8 mouse cellular contexts compared by ENCODE assay signal in the genomic region with DNA sequence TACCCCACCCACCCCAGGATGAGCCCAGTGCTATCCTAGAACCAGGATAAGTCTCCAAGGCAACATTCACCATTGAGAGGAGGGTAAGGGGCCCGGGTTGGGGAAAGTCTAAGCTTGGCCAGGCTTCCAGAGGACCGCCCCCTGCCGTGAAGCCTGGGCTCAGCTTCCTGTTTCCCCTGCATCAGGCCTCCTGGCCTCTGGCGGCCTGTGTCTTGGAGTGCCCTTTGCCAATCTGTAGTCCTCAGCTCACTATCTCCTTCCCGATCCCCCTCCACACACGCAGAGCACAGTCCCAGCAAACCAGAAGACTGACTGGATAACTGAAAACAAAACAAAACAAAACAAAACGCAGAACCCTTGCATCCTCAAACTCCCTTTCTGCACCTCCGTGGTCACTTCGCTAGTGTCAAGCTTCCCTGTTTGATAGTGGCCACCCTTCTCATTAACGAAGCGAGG. TPM values are rescaled to one million over a fixed set of nuclear protein-coding genes. Genes with fewer than 3 reads are reported as not detected.
DNase-seq lines count a peak whose midpoint lies in the region; ATAC-seq and TF ChIP-seq lines count a peak whose summit lies in the region.

TSS of gene Clic1 (plus strand) at position 406 of the 456 bp plus-strand sequence.

- peak within 1 kb of the TSS; percentile 81 for H3K4me3 ChIP-seq in G1E (ENCODE audit: low read depth, low read length)
- H3K4me3 ChIP-seq in heart, embryonic 11.5 days (ENCODE audit: low read depth, low read length) = peak within 1 kb of the TSS; percentile 92
- peak within 1 kb of the TSS; percentile 66 for H3K4me3 ChIP-seq in kidney, embryonic 15.5 days (replicated peaks)

- H3K27me3 ChIP-seq in G1E (ENCODE audit: insufficient read depth, low read length) = no peaks in the 10 kb centered on the region
- no peaks in the 10 kb centered on the region for H3K27me3 ChIP-seq in heart, embryonic 11.5 days (ENCODE audit: control insufficient read depth, insufficient read depth, low read length)
- H3K27me3 ChIP-seq in kidney, embryonic 15.5 days = no peaks in the 10 kb centered on the region

- peaks cover 34% of the 10 kb centered on the region for H3K36me3 ChIP-seq in G1E (replicated peaks)
- H3K36me3 ChIP-seq in heart, embryonic 11.5 days (ENCODE audit: control insufficient read depth, insufficient read depth, low read length) = peaks cover 18% of the 10 kb centered on the region
- peaks cover 25% of the 10 kb centered on the region for H3K36me3 ChIP-seq in kidney, embryonic 15.5 days

- H3K9ac ChIP-seq in heart, embryonic 11.5 days (ENCODE audit: low read depth, low read length) = peak within 1 kb of the TSS; percentile 95
- peak within 1 kb of the TSS; percentile 83 for H3K9ac ChIP-seq in kidney, embryonic 15.5 days

- H3K4me1 ChIP-seq in G1E (ENCODE audit: insufficient read depth, low read depth, low read length) = peaks cover 76% of the 10 kb centered on the region
- peaks cover 41% of the 10 kb centered on the region for H3K4me1 ChIP-seq in heart, embryonic 11.5 days (ENCODE audit: control insufficient read depth, insufficient read depth, low read length)
- peaks cover 73% of the 10 kb centered on the region for H3K4me1 ChIP-seq in kidney, embryonic 15.5 days

- H3K9me3 ChIP-seq in G1E (replicated peaks) = no peaks in the 10 kb centered on the region
- no peaks in the 10 kb centered on the region for H3K9me3 ChIP-seq in heart, embryonic 11.5 days (replicated peaks; ENCODE audit: control insufficient read depth, low read length)
- H3K9me3 ChIP-seq in kidney, embryonic 15.5 days (replicated peaks) = no peaks in the 10 kb centered on the region

- peak within 1 kb of the TSS; percentile 99 for H3K27ac ChIP-seq in heart, embryonic 11.5 days (ENCODE audit: low read depth, low read length)
- H3K27ac ChIP-seq in kidney, embryonic 15.5 days = peak within 1 kb of the TSS; percentile 100

- peak within 1 kb of the TSS; percentile 85 for H3K4me2 ChIP-seq in heart, embryonic 11.5 days
- H3K4me2 ChIP-seq in kidney, embryonic 15.5 days = peak within 1 kb of the TSS; percentile 88

- DNase-seq in 416B (ENCODE audit: low read depth) (peak; percentile 92), G1E (ENCODE audit: low spot score) (peak; percentile 80)
- DNase-seq in embryo, embryonic 9.5 days (ENCODE audit: extremely low spot score) = peak; percentile 85
- DNase-seq in lung, postnatal 25 days (ENCODE audit: low spot score) = peak; percentile 70
- DNase-seq in retina, postnatal 7 days (ENCODE audit: low read depth, low spot score) = peak; percentile 35
- DNase-seq in cerebellum, adult 8-10 months = no peak

- ATAC-seq in G1E (ENCODE audit: extremely low read depth, insufficient number of reproducible peaks, low FRiP score, poor library complexity, severe bottlenecking) = peak; percentile 9; the same call in 1 of the 2 replicates
- ATAC-seq in heart, embryonic 11.5 days (replicated peaks; ENCODE audit: insufficient number of reproducible peaks, low FRiP score, low TSS enrichment) = peak; percentile 12; the same call in 1 of the 2 replicates
- peak; percentile 31 for ATAC-seq in kidney, embryonic 15.5 days (replicated peaks; ENCODE audit: low FRiP score)

- whole genome bisulfite sequencing in heart, embryonic 11.5 days (ENCODE audit: insufficient replicate concordance) = 1% methylated on average over 11 of the region's 11 CpGs
- WGBS in kidney, embryonic 15.5 days = 4% methylated on average over 11 of the region's 11 CpGs

- no peak for TF ChIP-seq CTCF in G1E (IDR thresholded peaks at IDR 0.05; ENCODE audit: low read depth, low read length)

RNA-seq across cellular contexts. Expression of gene Clic1, which starts in this region (rescaled TPM):
- total RNA-seq in G1E (2014; fragmentation: Nextera tagmentation) (211 and 218 TPM in 2 replicates), G1E (2017) (562 and 724 TPM in 2 replicates)
- 233 and 258 TPM in 2 replicates for polyA plus RNA-seq in G1E (2012)
- polyA plus RNA-seq in heart, embryonic 11.5 days (2014; fragmentation: Nextera tagmentation; extraction: Ambion mirVana) = 86.4 and 228 TPM in 2 replicates
- polyA plus RNA-seq in kidney, embryonic 15.5 days (2015; fragmentation: Nextera tagmentation; extraction: Ambion mirVana) = 300 and 320 TPM in 2 replicates
